Mouse (Mus musculus) lung, postnatal 36 days (tissue): ENCODE data around the gene Adgrl2.
A peak's percentile ranks its signal among the peaks of the same experiment; 100 is the strongest.

Source experiments
- DNase-seq: peaks from one replicate; pipeline ENCODE4 v3.0.0; 2022; ENCODE audit warnings: mixed read lengths

Adgrl2 gene

DNA sequence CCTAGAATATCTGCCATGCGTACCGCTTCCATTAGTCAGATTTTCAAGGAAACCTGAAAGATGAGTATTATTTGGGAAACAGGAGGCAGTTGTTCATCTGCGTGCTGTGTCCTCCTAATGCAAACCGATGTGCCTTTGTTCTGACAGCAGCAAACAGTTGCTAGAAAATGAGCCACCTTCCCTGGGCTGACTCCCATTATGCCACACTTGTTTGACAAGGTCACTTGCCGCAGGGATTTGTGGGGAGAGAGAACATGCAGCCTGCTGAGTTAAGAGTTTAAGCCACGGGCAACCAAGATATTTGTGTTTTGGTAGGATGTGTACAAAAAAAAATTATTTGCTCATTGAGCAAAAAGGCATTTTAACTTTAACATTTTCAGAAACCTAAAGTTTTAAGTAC is 69.5 kb downstream of the Adgrl2 start:
- DNase-seq, result no peak

DNA sequence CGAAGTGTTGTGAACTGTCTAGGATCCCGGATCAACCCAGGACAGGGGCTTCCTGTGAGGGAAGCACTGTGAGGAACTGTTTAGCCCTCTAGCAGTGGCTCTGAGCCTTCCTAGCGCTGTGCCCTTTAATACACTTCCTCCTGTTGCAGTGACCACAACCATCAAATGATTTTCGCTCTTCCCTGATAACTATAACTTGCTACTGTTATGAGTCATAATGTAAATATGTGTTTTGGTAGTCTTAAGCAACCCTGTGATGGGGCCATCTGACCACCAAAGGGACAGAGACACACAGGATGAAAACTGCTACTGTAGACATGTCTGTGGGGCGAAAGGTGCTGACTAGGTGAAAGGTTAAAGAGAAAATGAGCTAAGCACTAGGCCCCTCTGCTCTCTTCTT is 71.9 kb downstream of the Adgrl2 start:
- peak; percentile 47 for DNase-seq

DNA sequence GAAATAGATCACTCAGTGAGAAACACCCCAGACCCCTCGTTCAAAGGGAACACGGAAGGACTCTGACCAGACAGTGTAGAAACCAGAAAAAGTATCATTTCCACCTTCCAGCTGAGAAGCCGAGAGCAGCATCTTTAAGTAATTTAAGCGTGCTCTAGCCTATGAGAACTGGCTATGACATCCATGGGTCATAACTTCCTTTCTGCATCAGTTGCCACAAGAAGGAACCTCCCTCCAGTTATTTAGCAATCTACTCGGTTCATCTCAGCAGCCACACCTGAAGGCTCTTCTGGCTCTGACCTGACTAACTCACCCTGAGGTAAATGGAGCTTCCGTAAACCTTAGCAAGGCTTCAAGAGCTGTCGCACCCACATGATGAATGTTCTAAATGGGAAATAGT is 72.5 kb downstream of the Adgrl2 start:
- peak; percentile 15 for DNase-seq

DNA sequence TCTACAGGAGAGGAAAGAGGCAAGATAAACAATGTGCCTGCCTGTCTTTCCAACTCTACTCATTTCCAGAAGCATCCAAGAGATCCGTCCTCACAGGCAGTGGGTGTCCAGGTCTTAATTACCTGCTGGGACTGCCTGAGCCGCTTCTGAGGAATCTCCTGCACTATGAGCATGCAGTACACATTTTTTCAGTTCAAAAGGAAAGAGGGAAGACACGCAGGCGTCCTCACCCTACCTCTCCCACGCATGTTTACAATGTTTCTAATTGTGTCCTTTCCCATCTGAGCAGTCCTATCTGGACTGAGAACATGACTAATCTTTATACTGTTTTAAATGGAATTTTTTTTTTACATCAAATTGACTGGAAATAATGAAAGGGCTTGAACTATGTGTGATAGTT is 74.1 kb downstream of the Adgrl2 start:
- no peak for DNase-seq

DNA sequence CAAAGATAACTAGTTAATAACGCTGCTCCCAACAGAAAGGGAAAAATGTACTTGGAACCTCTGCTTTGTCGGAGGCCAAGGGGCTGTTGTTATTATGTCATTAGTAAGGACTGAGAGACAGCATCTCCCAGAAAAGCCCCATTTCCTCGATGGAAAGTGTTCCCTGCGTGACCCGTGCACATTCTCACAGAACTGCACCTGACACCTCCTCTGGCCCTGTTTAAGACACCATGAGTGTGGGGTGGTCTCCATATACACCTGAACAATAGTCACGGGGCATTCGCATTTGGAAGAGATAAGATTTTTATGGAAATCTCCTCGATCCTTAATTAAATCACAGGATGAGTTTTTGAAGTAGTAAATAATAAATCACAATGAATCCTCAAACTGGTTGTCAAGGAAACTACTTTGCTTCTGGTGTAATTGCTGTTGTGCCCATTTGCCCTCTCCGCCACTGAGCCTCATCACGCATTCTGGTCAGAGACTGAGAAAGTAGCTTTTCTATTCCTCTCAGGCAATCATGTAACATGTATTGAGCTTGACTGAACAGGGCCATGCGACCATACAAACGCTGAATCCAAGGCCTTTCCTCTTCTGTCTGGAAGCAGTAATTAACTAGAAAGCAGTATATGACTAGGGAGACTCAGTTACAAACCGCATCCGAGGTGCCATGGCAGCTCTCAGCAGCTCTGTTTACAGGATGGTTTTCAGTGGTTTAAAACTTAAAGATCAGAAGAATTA is 77.2 kb downstream of the Adgrl2 start:
- DNase-seq, result no peak

DNA sequence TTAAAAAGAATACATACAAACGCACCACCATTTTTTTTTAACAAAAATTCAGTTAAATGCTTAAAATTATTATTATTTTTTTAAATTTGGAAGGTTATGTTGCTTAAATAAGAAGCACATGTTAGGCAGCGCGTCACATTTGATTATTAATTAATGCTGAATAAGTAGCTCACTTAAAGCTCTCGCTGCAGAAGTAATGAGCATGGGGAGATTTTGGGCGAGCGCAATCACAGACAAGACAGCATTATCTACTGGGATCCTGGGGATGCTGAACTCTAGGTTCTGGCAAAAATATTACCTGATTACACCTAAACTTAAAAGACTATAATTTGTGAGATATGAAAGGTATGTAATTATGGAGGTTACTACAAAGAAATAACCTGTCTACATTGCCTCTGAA is 77.8 kb downstream of the Adgrl2 start:
- DNase-seq, result no peak

DNA sequence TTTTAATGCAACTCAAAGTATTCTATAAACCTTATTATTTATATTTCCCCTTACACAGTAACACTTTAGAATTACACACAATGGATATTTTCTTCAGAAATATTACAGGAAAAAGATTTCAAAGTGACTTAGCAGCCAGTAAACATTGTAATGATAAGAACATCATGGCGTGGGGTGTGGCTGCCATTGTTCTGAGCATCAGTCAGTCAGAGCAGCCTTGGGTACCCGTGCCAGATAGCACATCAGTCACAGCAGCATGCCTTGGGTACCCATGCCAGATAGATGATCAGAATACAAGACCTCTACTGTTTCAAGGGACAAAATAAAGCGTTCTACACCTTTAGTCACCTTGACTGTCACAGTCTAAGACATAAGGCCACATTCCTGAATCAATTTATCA is 82.5 kb downstream of the Adgrl2 start:
- DNase-seq, result peak; percentile 71

DNA sequence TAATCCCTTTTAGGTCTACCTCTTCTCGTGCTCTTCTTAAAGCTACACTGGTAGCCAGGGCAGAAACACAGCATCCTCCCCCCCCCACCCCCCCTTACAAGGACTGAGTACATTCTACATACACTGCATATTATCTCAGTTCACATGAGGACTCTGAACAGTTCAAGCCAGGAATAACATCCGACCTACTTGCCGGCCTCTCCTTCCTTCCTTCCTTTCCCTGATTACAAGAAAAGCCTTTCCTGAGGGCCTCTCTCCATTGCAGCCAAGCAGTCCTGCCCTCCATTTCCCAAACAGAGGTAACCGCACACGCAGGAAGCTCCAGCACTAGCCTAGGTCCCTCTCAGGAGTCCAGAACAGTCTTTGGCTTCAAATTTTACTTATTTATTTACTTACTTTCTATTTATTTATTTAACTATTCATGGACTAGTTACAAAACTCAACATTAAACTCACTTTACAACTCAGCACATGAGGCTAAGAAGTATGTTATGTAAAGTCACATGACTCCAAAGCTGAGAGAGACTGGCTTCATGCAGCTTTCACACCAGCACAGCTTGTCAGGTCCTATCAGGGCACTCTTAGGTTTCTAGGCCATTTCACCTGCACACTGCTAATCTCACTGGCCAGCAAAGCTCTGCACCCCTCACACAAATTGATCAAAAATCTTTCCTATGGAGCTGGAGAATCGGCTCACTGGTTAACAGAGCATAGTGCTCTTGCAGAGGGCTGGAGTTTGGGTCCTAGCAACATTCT is 83.2 kb downstream of the Adgrl2 start:
- DNase-seq, result peak; percentile 48

DNA sequence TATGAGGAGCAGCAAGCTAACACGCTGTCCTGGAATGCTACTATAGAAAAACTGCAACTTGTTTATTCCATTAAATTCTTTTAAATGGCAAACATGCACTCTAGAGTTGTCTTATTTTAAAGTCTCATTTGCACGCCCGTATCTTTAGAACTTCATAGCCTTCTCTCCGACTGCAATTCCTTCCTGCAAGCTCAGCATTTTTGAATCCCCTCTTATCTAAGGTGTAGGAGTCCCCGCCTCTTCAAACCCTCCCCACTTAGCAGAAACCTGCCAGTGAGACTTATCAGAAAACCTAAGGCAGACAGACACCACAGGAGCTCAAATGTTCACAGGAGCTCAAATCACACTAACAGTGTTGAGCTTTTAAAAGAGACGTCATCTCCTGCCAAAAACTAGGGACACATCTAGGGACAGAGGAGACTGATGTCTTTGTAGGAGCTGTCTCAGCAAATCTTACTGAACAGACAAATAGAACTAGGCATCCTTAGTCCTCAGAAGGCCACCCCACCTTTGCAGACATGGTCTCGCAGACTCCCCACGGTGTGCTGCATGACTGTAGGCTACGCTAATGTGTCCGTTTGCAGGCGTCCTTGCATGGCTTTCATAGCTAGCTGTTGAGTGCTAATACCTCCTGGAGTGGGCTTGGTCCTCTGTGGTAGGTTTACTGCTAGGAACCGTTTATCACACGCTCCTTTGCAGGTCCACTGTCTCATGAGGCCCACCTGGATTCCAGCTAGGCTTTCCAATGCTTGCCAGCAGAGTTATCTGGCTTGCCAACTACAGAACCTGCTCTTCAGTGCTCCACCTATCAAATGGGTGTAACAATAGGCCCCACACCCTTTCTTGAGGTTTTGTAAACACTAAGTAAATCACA is 84.2 kb downstream of the Adgrl2 start:
- DNase-seq, result peak; percentile 32

DNA sequence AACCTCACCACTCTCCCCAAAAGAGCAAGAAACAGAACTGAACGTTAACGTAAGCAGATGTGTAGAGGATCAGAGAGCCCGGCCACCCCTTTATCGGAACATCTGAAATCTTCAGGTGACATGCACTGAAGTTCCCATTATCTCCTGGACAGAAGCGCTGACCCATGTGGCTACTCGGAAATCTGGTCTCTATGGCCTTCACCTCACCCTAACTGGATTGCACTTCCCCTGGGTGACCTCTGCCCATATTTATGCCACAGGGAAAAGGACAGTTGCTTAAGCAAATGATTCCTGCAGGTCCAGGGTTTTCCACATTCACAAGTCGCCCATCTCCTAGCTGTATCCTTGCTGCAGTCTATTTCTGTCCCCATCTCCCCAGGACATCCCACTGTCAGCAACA is 84.9 kb downstream of the Adgrl2 start:
- DNase-seq, result no peak

DNA sequence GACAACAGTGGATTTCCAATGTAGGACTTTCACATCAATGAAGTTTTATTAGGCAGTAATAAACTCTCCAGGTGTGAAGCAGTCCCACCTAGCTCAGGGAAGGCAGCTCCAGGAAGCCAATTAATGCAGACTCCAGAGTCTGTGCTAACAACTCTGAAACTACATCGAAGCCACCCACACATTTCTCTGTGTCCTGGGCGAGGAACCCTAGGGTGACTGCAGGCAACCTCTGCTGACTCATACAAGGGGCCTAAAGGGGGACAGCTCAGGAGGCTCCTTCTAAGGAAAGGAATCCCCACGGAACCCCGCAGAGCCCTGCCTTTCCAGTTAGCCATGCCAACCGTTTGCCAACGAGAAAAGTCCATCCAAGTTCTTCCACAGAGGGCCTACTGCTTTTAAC is 90.5 kb downstream of the Adgrl2 start:
- DNase-seq, result no peak

DNA sequence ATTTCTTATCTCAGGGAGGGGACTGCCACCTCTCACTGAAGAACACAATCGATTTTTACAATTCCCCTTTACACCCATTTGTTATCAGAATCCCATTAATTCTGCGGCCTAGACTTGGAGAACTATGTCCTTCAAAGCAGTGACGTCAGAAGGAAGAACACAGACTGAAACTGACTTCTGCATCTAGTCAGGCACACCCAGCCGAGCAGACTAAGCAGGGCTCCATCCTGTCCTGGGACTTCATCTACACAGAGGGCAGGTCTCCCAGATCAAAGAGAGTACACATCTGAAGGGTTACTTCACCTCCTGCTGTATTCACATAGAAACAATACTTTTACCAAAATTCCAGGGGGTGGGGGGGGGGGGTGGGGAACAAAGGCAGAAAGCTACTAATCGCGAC is 90.9 kb downstream of the Adgrl2 start:
- peak; percentile 66 for DNase-seq

DNA sequence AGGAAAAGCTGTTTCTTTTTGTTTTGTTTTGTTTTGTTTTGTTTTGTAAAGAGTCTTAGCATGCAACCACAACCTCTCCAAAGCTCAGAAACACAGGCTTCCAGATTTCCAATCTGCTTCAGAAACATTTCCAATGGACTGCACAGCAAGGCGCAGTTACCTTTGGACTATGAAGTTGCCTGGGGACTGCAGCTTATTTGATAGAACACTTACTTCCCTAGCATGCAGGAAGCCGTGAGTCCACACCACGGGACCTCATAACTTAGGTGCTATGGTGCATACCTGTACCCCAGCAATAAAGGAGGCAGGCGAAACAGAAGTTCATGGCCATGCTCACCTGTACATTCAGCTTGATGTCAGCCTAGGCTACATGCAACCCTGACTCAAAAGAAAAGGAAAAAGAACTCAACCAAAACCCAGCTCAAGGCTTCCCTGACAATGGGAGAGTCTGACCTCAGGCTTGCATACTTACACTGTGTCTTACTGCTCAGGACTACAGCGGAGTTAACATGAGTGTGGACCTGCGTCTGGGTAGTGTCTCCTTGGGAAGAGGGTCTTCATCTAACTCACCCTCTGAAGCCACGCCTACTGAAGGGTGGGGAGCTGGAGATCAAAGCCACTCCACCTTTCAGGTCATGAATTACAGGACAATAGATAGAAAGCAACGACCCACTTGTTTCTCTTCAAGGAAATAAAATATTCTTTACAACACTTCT is 91.7 kb downstream of the Adgrl2 start:
- DNase-seq, result no peak

DNA sequence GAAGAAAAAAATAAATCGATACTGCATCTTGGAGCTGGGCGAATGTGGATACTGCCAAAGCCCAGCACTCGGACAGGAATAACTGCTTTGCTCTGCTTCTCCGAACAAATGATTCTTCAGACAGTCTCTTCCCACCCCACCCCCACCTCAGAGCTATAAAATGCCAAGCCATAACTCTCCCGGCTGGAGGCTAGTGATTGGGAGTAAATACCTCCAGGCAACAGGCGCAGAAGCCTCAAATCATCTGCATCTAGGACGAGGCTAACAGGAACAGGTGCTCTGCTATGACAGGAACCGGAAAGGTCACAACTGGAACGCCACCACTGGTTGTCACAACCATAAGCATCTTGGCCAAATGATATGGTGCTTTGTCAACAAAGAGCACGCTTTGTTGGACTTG is 94.1 kb downstream of the Adgrl2 start:
- no peak for DNase-seq

DNA sequence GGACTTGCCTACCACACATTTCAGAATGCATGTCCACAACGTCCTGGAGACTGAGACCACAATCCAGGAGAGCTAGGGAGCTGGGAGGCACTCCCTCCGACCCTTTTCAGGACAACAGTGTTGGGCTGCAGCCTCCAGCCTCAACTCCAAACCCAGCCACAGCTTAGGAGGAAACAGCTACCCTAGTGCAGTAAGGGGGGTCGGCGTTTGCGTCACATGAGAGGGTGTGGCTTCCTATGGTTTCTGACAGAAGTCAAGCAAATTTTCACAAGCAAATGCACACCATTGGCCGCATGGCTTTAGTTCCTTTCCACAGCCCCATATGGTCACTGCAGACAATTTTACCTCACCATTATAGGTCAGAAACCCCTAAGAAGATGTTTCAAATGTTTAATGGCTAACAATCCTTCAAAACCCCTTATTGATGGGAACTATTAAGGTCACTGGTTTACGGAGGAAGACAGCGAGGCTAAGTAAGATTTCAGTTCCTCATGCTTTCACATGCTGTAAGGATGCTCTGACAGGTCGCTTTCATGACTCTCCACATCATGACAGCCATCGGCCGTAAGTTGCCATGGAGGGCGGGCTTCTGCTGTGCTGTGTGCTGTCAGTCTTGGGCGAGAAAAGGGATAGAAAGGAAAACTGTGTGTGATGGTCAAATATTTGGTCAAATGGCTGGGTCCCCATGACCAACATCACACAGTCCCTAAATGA is 94.8 kb downstream of the Adgrl2 start:
- DNase-seq, result no peak

DNA sequence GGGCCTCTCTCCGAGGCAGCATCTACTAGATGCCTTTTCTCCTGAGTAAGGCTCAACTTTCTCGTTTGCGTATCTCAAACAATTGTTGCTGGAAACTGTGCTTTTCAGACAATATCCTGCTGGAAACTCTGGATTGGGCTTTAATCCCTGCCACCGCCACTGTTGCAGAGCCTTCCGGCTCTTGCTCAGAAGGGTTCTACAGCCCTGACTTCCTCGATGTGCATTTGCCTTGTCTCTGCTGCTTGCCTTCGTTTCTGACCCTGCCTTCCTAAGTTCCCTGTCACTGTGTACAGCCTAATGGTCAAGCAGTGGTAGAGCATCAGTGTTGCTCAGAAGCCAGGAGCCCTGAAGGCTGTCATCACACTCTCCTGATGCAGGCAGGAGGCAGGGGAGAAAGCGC is 95.5 kb downstream of the Adgrl2 start:
- DNase-seq, result no peak

DNA sequence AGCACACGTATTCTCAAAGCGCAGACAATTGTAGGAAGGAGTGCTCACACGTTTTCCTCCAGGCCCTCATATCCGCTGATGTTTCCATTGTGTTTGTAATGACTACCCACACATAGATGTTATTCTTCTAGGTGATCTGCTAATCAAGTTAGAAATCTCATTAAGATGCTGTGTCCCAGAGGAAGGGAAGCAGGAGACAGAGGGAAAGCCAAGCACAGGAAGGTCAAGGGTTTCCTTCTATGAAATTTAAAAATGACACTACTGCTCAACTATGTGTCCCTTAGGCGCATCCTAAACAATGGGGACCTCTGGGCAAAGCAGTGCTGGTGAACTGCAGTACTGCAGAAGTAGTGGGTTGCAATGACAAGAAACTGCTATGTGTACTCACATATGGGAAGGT is 102.5 kb downstream of the Adgrl2 start:
- DNase-seq, result no peak

DNA sequence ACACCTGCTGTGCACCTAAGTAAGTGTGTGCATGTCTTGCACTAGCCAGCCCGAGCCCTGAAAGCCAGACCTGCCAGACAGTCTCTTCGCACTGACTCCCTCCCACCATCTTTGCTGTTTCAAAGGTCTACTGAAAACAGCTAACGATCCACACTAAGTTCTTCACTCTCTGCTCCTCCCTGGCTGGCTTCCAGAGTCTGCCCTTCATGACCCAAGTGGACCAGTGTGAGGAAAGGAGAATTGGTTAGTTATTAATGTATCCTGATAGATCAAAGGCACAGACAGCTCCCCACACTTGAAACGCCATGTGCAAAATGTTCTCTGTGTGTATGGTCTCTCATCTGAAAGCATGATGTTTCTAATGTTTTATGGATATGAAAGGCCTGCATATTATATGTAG is 103.4 kb downstream of the Adgrl2 start:
- no peak for DNase-seq

DNA sequence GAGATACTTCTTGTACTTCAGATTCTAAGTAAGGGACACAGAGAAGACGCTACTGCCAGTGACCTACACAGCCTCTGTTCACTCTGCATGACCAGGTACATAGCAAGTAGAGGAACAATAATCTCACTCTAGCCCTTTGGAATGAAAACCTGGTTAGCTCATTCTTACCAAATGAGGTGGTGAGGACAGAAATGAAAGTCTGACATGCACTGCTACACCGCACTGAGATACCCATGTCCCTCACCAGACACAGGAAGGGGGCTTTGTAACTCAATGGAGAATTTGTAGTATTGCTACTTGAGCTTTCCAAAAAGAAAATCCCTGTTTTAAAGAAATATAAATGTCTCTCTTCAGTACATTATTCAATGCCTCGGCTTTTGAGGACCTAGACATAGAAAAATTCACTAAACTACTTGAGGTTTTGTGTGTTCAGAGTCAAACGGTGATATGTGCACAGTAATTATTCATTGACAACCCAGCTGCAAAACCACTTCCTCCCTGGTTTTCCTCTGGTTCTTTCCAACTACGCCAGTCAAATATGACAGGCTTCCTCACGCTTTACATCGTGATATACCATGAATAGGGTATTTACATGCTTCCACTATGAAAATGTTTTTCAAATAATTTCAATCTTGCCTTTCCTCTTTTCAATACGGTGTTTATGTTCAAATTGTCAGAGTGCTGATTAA is 104.2 kb downstream of the Adgrl2 start:
- DNase-seq, result no peak

DNA sequence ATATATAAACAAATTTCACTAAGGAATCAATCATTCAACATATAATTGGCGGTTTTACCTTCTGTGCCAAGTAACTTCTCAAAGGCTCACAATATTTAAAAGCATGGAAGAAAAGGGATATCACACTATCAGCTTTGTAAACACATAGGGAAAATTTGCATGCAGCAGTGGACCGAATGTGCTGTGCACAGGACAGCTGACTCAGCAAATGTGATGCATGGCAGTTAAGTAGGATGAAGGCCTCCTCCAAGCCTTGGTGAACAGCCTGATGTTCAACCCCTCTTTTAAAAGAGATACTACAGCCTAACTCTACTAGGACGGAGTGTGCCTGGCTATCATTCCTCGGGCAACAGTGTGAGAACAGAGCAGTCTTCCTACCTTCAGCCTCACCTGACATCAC is 105.2 kb downstream of the Adgrl2 start:
- no peak for DNase-seq

DNA sequence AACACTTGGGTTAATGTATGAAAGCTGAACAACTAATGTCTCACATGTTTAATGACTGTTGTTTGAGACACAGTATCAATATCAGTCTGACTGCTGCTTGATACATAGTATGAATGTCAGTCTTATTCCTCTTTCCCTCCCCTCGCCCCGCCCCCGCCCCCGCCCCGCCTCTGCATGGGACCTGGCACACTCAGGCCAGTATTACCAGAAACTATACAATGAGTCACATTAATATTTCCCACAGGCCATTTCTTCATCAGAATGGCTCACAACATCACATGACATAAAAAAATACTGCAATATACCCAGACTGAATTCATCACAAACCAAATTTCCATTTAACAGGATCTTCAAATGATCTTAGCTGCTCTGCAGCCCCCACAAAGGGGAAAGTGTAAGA is 108.9 kb downstream of the Adgrl2 start:
- no peak for DNase-seq

DNA sequence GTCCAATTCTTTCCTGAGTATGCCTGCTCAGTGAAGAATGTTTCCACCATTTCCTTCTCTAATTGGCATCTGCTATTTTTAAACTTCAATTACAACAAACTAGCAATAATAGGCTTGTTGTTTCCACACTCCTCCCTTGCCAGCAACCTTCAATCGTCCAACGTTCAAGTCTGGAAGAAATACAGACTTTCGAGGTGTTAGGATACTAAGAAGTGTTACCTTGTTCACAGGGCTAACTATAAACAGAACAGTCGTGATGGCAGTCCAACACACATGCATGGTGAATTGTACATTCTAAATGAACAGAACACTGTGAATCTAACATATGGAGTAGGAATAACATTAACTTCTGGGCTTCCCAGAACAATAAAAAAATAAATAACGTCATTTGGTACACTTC is 117.8 kb downstream of the Adgrl2 start:
- DNase-seq, result no peak
